Mouse (Mus musculus) frontal cortex, postnatal 25 days (tissue): ENCODE data around the gene Pip5k1c.

ENCODE experiments used
- DNase-seq, 2 experiments: peaks; one replicate each; pipeline ENCODE4 v3.0.0; 2022; ENCODE audit warnings: low spot score in 2 of 2

Gene Pip5k1c

DNA sequence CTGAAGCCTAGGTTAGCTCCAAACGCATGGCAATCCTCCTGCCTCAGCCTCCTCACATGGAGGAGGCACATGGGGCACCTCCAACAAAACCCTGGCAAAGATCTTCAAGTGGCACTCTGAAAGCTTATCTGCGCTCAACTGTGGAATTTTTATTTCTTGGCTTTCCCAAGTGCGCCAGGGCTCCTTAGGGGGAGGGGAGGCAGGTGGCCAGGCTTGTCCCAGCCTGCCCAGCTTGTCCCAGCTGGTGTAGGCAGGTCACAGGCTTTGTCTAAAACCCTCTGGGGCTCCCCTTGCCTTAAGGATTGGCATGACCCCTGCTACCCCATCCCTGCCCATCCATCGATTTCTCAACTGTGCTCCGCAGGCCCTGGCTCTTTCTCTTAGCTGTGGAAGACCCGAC, 8.6 kb upstream of the Pip5k1c start:
- no peak for DNase-seq

GRCm38 (mm10) chr10:81284719-81285118, 8.0 kb upstream of the Pip5k1c start:
- no peak for DNase-seq

DNA sequence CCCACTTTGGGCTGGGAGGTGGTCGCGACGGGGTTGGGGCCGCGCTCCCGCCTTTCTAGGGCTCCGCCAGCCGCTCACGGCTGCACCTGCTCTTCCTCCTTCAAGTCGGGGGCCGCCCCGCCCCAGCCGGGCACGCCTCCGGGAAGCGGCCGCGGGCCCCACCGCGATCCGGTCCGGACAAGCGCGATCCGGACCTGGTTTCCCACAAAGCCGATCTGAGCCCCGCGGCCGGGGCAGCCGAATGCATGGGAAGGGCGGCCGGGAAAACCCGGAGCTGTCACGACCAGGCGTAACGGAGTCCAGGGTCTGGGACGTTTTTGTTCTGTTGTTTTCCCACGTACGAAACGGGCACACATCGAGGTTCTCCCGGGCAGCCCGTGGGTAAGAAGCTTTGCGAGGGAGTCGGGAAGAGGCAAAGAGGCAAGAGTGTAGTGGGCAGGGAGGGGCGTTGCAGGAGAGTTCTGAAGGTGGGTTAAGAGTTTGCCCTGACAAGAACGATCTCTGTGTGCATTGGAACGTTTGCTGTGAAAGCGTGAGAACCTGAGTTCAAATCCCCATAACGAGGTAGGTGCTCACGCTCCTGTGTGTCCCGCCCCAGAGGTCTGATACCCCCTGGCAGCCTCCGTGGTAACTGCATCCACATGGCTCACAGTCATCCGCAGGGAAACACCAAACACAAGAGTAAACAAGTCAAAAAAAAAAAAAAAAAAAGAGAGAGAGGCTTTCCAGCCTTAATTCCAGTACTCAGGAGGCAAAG, 6.9 kb upstream of the Pip5k1c start:
- DNase-seq = peak; percentile 62 to 74

DNA sequence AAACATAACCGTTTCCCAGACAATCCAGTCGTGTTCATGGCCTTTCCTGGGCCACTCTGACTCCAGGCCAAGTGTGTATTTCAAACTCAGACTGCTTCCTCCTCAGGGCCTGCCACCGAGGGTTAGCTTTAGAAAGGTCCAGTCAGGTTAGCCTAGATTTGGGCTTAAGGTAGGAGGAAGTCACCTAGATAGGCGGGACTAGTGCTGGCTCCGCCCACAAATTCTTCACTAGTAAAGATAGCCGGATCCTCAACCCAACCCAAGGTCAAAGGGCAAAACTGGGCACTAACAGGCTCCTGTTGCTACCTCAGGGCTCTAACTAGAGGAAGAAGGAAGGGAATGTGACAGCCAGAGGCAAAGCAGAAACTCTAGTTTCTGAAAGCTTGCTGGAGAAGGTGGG, 6.2 kb upstream of the Pip5k1c start:
- DNase-seq = no peak

DNA sequence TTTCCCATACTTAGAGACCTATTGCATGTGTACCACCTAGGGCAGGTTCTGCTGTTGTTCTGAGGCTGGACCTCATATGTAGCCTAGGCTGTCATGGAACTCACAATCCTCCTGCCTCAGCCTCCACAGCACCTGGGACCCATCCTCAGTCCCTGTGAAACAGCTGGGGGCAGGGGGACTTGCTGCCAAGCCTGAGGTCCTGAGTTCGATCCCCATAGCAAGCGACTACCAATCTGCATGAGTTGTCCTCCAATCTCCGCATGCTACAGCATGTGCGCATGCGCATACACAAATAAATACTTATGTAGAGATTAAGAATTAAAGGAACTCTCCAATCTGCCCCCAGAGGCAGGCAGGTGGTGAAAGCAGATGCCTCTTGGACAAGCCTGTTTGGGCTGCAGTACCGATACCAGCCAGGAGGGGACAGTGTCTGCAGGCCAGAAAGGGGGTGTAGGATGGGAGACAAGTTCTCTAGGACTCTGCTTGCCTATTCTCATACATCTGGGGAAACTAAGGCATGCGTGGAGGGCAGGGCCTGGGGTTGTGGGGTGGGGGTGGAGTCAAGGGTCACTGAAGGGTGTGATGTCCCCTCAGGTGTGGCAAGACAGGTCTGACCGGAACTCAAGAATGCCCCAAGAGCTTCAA, 5.1 kb upstream of the Pip5k1c start:
- no peak for DNase-seq

GRCm38 (mm10) chr10:81288601-81289000, 4.2 kb upstream of the Pip5k1c start:
- no peak for DNase-seq

GRCm38 (mm10) chr10:81289278-81289677, 3.5 kb upstream of the Pip5k1c start:
- DNase-seq = no peak

- no peak for DNase-seq
Measured at GRCm38 (mm10) chr10:81289811-81290210, 3.0 kb upstream of the Pip5k1c start.

DNA sequence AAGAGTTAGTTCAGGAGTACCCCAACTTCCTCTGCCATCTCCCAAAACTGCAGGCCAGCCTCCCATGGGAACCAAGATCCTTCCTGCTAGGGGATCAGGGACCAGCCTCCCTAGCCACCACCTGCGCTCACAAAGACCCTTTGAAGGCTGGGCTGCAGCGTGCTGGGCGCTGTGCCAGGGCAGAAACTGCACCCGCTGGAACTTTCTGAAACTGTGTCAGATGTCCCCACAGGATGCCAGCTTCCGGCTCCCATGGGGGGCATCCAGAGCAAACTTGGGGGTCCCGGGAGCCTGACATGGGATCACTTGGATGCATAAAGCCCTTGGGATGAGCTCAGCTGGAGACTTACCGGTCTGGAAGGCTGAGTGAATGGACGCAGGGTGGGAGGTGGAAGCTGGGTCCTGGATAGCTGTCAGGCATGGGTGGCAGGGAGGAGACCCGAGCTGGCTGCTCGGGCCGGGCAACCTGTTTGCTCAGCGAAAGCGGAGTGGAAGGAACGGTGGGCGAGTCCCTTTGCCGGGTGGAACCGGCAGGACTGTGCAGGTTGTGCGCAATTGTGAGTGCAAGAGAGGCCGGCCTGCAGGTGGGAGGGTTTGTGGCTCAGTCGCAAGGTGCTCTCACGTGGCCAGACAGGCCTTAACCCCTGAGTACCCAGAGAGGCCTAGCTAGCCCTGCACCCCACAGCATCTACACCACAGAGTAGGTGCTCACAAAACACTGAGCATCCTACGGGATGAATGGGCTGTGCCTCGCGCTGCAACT, 1.9 kb upstream of the Pip5k1c start:
- no peak for DNase-seq

DNA sequence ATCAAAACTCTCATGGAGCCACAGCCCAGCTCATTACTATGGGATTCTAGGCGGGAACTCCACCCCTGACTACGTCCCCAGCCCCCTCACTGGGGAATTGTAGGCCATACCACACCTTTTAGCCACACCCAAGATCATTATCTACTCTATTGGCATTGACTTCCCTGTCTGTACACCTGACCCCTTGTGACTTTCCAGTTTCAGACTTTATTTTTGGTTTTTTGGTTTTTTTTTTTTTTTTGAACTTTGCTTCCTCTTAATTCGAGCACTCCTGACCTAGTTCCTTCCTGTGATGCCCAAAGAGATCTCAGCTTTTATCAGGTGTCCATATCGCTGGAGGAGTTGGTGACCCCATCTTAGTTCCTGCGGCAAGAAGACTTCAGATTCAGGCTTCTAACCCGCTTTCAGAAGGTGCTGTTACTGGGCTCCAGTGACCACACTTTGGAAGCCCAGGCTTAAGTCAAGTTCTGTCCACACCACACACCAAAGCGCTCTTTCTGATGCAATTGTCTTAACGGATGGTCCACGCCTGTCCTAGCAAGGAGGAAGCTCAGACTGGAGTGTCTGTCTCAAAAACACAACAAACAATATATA, 1.2 kb upstream of the Pip5k1c start, which contains the start of gene Tjp3:
Tjp3 (minus strand) TSS at position 71 of the 594 bp plus-strand sequence.
- DNase-seq = no peak

DNA sequence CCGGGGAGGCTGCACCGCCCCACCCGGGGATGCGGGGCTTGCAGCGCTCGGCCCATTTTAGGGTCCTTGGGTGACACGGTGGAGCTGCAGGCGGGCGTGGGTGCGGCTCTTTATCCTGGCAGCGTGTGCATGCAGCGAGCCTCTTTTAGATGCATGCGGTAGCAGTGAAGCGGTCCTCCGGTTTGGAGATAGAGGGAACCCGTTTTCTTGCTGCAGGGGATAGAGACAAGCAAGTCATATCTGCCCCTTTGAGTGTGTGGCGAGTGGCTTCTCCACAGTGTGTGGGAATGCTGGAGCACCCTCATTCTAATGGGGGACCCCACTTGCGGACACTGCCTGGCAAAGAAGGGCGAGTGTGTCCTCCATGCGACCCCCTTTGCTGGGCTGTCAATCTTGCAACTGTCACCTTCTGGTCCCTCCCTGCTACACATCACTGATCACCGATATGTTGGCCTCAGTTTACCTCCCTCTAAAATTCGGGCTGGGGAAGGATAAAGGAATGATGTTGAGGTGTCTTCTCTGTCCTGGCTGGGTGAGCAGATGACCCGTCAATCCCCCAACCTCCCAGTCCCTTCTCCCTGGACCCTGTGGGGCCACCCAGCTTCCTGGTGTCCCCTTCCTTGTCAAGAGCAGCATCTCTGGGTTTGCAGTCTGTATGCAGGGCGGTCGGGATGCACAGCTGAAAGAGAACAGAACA, 719 bp downstream of the Pip5k1c start:
- DNase-seq = no peak

GRCm38 (mm10) chr10:81294442-81294841, 1.7 kb downstream of the Pip5k1c start:
- no peak for DNase-seq

DNA sequence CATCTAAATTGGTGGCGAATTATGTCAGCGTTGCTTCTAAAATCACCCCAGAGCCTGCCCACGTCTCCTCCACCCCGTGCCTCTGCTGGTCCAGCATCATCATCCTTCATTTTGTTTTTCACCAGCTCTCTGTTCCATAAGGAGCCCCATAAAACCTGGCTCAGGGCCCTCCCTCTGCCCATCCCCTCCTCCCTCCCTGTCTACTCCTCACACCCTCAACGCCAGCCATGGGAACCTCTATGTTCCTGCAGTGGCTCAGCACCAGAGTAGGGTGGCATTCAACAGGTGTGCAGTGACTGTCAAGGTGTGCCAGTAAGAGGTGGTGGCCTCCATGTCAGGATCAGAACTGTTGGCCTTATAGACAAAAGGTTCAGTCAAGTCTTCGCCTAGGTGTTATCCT, 2.4 kb downstream of the Pip5k1c start:
- no peak for DNase-seq

DNA sequence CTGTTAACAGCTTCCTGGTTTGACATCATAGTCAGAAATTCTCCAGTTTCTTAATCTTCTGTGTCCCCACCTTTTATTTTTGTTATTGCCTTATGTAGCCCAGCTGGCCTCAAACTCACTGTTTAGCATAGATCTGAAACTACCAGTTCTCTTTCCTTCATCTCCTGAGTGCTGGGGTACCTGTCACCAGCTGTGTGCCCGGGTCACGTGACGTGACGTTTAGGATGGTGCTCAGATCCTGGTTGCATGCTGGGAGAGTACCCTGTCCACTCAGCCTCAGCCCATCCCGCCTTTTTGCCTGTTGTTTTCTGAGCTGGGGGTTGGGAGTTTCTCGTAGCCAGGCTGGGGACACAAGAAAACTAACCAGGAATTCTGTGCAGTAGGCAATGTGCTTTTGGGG, 4.5 kb downstream of the Pip5k1c start:
- no peak for DNase-seq

DNA sequence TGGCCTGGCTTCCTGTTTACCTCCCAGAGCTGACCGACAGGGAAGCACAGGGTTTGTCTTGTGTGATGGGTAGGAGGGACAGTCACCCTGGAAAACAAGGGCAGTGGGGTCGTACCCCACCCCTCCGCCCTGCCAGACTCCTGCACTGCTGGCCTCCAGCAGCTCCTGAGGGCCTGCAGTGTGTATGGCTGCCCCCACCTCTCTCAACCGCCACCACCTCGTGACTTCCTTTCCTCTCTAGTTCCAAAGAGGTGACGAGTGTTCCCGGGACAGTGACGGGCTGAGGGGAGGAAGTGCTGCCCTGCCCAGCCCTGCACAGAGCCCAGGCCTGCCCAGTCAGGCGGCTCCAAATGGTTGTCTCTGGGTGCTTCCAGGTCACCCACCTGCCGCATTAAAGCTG, 5.1 kb downstream of the Pip5k1c start:
- no peak for DNase-seq

DNA sequence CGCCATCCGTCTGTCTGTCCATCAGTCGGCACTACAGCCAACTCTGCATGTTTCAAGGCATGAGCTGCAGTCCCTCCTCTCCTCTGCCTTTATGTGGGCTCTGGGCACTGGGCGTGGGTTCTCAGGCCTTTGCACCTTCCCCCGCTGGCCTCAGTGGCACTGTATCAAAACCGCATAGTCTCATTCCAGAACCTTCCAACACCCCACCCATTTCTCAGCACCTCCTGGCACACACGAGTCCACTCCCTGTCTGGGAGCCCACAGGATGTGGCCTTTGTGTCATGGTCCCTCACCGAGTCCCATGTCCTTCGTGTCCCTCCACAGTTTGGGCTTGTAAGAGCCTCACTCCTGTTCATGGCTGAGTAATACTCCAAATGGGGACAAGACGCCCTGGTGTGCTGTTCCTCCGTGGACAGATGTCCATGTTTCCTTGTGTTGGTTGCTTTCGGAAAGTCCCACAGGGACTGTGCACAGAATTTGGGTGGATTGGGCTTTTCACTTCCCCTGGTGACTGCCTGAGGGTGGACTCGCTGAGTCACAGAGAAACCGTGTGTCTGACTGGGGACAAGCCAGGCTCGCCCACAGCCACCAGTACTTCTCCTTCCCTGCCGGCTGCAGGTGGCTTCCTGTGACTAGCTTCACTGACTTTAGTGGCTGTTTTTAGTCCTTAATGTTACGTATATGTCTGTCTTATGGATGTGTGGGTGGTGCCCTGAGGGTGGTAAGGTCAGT, 5.8 kb downstream of the Pip5k1c start:
- no peak for DNase-seq

GRCm38 (mm10) chr10:81299585-81300351, 7.0 kb downstream of the Pip5k1c start:
- DNase-seq = no peak

- DNase-seq = no peak
Measured at GRCm38 (mm10) chr10:81300352-81300907, 7.7 kb downstream of the Pip5k1c start.

GRCm38 (mm10) chr10:81301321-81301720, 8.6 kb downstream of the Pip5k1c start:
- no peak for DNase-seq

- DNase-seq = no peak
Measured at GRCm38 (mm10) chr10:81302288-81302687, 9.5 kb downstream of the Pip5k1c start.
